Mouse (Mus musculus): ENCODE measurements around the gene Mlec.

DNA sequence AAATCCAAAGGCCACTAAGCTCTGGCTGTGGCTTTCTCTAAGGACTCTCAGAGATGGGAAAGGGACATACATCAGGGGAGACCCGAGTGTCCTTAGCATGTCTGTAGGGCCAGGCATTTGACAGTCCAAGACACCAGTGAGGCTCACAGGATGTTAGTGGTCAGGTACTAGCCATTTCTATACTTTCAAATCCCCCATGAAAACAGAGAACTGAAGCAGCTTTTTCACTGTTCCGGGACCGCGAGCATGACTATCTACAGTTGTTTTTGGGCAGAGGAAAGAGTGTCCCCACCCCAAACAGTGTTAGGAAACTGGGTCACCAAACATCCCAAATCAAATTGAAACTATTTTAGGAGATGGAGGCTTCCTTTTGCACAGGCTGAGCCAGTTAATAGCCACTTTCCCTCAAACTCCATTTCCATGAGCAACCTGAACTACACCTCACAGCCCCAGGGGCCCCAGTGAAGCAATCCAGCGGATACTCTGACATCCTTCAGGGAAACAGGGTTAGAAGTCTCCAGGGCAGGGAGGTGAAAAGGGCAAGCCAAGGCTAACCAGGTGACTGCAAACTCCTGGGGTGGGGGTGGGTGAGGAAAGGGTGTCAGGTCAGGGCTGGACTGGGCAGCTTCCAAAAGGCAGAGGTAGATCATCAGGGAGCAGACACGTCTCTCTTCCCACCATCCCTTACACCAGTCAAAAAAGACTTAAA, 24.5 kb downstream of the Mlec start:
- TF ChIP-seq POLR2A (IDR thresholded peaks at IDR 0.05; ENCODE audit: borderline replicate concordance, low read depth, low read length) (no peak), CTCF (IDR thresholded peaks at IDR 0.05; ENCODE audit: low read depth, low read length) (no peak)

Data from bone marrow macrophage, adult 2 months (primary cell).